Mouse (Mus musculus): ENCODE measurements around the gene Kif3a. TPM values are rescaled to one million over a fixed set of nuclear protein-coding genes. Genes with fewer than 3 reads are reported as not detected.

Gene Kif3a
- polyA plus RNA-seq, 1 experiment from 2014 or later = 285 TPM

- Histone ChIP-seq H3K9me3 (no peaks in the 10 kb centered on the region), H3K27me3 (no peaks in the 10 kb centered on the region), H3K4me1 (replicated peaks) (no peaks in the 10 kb centered on the region), H3K4me3 (no peak overlapping the region), H3K4me2 (no peak overlapping the region), H3K9ac (no peak overlapping the region), H3K27ac (no peak overlapping the region), H3K36me3 (peaks cover 94% of the 10 kb centered on the region)
- no peak for ATAC-seq (ENCODE audit: low FRiP score)
- 42% methylated on average over 15 of the region's 15 CpGs for WGBS
Observed at GRCm38 (mm10) chr11:53590368-53590768, 23.2 kb downstream of the Kif3a start.

GRCm38 (mm10) chr11:53591116-53591515, 23.9 kb downstream of the Kif3a start:
- H3K27me3 ChIP-seq = no peaks in the 10 kb centered on the region

GRCm38 (mm10) chr11:53604983-53605382, 37.8 kb downstream of the Kif3a start:
- Histone ChIP-seq H3K36me3 (peaks cover 40% of the 10 kb centered on the region), H3K9me3 (no peaks in the 10 kb centered on the region), H3K27me3 (no peaks in the 10 kb centered on the region), H3K4me1 (replicated peaks) (peaks cover 9% of the 10 kb centered on the region), H3K27ac (no peak overlapping the region), H3K9ac (no peak overlapping the region), H3K4me3 (no peak overlapping the region), H3K4me2 (no peak overlapping the region)
- 90% methylated on average over 3 of the region's 3 CpGs for WGBS
- ATAC-seq (ENCODE audit: low FRiP score) = no peak

More at GRCm38 (mm10) chr11:53591116-53591515, 23.9 kb downstream of the Kif3a start:
- Histone ChIP-seq H3K4me3 (no peak overlapping the region), H3K27ac (no peak overlapping the region), H3K9me3 (no peaks in the 10 kb centered on the region), H3K4me1 (replicated peaks) (no peaks in the 10 kb centered on the region), H3K4me2 (no peak overlapping the region), H3K36me3 (peaks cover 91% of the 10 kb centered on the region), H3K9ac (no peak overlapping the region)
- ATAC-seq (ENCODE audit: low FRiP score) = no peak
- WGBS = 93% methylated on average over 5 of the region's 5 CpGs

- no peak overlapping the region for H3K4me3 ChIP-seq
- WGBS = 7% methylated on average over 12 of the region's 12 CpGs
- ATAC-seq (ENCODE audit: low FRiP score) = no peak
- no peak overlapping the region for H3K9ac ChIP-seq
- H3K9me3 ChIP-seq = no peaks in the 10 kb centered on the region
- no peak overlapping the region; the same call in 1 of the 2 replicates for H3K4me2 ChIP-seq
- H3K36me3 ChIP-seq = peaks cover 34% of the 10 kb centered on the region
- H3K27ac ChIP-seq = no peak overlapping the region
- H3K4me1 ChIP-seq (replicated peaks) = peaks cover 9% of the 10 kb centered on the region
- no peaks in the 10 kb centered on the region for H3K27me3 ChIP-seq
Observed at GRCm38 (mm10) chr11:53605609-53606008, 38.4 kb downstream of the Kif3a start.

GRCm38 (mm10) chr11:53609231-53609630, 42.1 kb downstream of the Kif3a start:
- no peaks in the 10 kb centered on the region for H3K27me3 ChIP-seq
- no peaks in the 10 kb centered on the region for H3K9me3 ChIP-seq
- no peak overlapping the region for H3K4me3 ChIP-seq
- no peak overlapping the region for H3K27ac ChIP-seq
- H3K4me1 ChIP-seq (replicated peaks) = peaks cover 9% of the 10 kb centered on the region
- H3K4me2 ChIP-seq = no peak overlapping the region
- 84% methylated on average over 6 of the region's 6 CpGs for WGBS
- H3K36me3 ChIP-seq = peaks cover 4% of the 10 kb centered on the region
- ATAC-seq (ENCODE audit: low FRiP score) = no peak
- no peak overlapping the region for H3K9ac ChIP-seq

GRCm38 (mm10) chr11:53609672-53610071, 42.5 kb downstream of the Kif3a start:
- Histone ChIP-seq H3K4me1 (replicated peaks) (peaks cover 9% of the 10 kb centered on the region), H3K9ac (no peak overlapping the region), H3K4me3 (no peak overlapping the region), H3K9me3 (no peaks in the 10 kb centered on the region), H3K27ac (no peak overlapping the region), H3K36me3 (no peaks in the 10 kb centered on the region), H3K4me2 (no peak overlapping the region), H3K27me3 (no peaks in the 10 kb centered on the region)
- ATAC-seq (ENCODE audit: low FRiP score) = no peak
- 92% methylated on average over 3 of the region's 3 CpGs for WGBS

- no peak overlapping the region for H3K4me2 ChIP-seq
- no peaks in the 10 kb centered on the region for H3K4me1 ChIP-seq (replicated peaks)
- 74% methylated on average over 6 of the region's 6 CpGs for WGBS
- no peaks in the 10 kb centered on the region for H3K27me3 ChIP-seq
- H3K4me3 ChIP-seq = no peak overlapping the region
- ATAC-seq (ENCODE audit: low FRiP score) = no peak
- no peaks in the 10 kb centered on the region for H3K9me3 ChIP-seq
- no peaks in the 10 kb centered on the region for H3K36me3 ChIP-seq
- H3K9ac ChIP-seq = no peak overlapping the region
- H3K27ac ChIP-seq = no peak overlapping the region
Observed at GRCm38 (mm10) chr11:53615172-53615571, 48.0 kb downstream of the Kif3a start.

GRCm38 (mm10) chr11:53615575-53615974, 48.4 kb downstream of the Kif3a start:
- Histone ChIP-seq H3K27me3 (no peaks in the 10 kb centered on the region), H3K36me3 (no peaks in the 10 kb centered on the region), H3K4me3 (no peak overlapping the region), H3K9me3 (no peaks in the 10 kb centered on the region), H3K27ac (no peak overlapping the region), H3K9ac (no peak overlapping the region), H3K4me1 (replicated peaks) (no peaks in the 10 kb centered on the region), H3K4me2 (no peak overlapping the region)
- ATAC-seq (ENCODE audit: low FRiP score) = no peak
- 96% methylated on average over 8 of the region's 8 CpGs for WGBS

- 81% methylated on average over 8 of the region's 8 CpGs for WGBS
- H3K4me2 ChIP-seq = no peak overlapping the region
Observed at GRCm38 (mm10) chr11:53616748-53617558, 49.8 kb downstream of the Kif3a start.

GRCm38 (mm10) chr11:53617562-53618109, 50.5 kb downstream of the Kif3a start:
- H3K4me3 ChIP-seq = no peak overlapping the region
- H3K27ac ChIP-seq = no peak overlapping the region
- ATAC-seq (ENCODE audit: low FRiP score) = no peak
- H3K4me2 ChIP-seq = no peak overlapping the region
- H3K9ac ChIP-seq = no peak overlapping the region
- H3K27me3 ChIP-seq = no peaks in the 10 kb centered on the region
- H3K4me1 ChIP-seq (replicated peaks) = no peaks in the 10 kb centered on the region
- 67% methylated on average over 4 of the region's 4 CpGs for WGBS
- H3K9me3 ChIP-seq = no peaks in the 10 kb centered on the region
- H3K36me3 ChIP-seq = no peaks in the 10 kb centered on the region

More at GRCm38 (mm10) chr11:53616748-53617558, 49.8 kb downstream of the Kif3a start:
- no peak overlapping the region for H3K27ac ChIP-seq
- no peak overlapping the region for H3K9ac ChIP-seq
- no peak overlapping the region for H3K4me3 ChIP-seq
- no peaks in the 10 kb centered on the region for H3K9me3 ChIP-seq
- no peaks in the 10 kb centered on the region for H3K27me3 ChIP-seq
- no peaks in the 10 kb centered on the region for H3K36me3 ChIP-seq
- H3K4me1 ChIP-seq (replicated peaks) = no peaks in the 10 kb centered on the region
- ATAC-seq (ENCODE audit: low FRiP score) = no peak

GRCm38 (mm10) chr11:53618619-53619198, 51.5 kb downstream of the Kif3a start, which contains the start of gene Il4:
Gene Il4, minus strand, starts transcription at chr11:53618669.
- ATAC-seq (ENCODE audit: low FRiP score) = no peak
- Histone ChIP-seq H3K4me1 (replicated peaks) (no peaks in the 10 kb centered on the region), H3K4me3 (no peak within 1 kb of the TSS), H3K9ac (no peak within 1 kb of the TSS), H3K9me3 (no peaks in the 10 kb centered on the region), H3K36me3 (no peaks in the 10 kb centered on the region), H3K27ac (no peak within 1 kb of the TSS), H3K27me3 (no peaks in the 10 kb centered on the region), H3K4me2 (no peak within 1 kb of the TSS)
- 89% methylated on average over 7 of the region's 7 CpGs for WGBS

GRCm38 (mm10) chr11:53619428-53619827, 52.2 kb downstream of the Kif3a start:
- Histone ChIP-seq H3K9ac (no peak overlapping the region), H3K36me3 (no peaks in the 10 kb centered on the region), H3K4me2 (no peak overlapping the region), H3K27ac (no peak overlapping the region), H3K9me3 (no peaks in the 10 kb centered on the region), H3K4me1 (replicated peaks) (no peaks in the 10 kb centered on the region), H3K27me3 (no peaks in the 10 kb centered on the region), H3K4me3 (no peak overlapping the region)
- no peak for ATAC-seq (ENCODE audit: low FRiP score)
- WGBS = 72% methylated on average over 6 of the region's 6 CpGs
